Mouse (Mus musculus) C2C12 (cell line): Measurements from ENCODE around the gene Zdhhc20.

Experiments used
- CEBPB ChIP-seq: IDR thresholded peaks from one replicate; pipeline ENCODE4 v1.6.1; 2011; ENCODE audit warnings: low read depth, mild to moderate bottlenecking, control low read depth, moderate library complexity
- CTCF ChIP-seq: IDR thresholded peaks from one replicate; pipeline ENCODE4 v1.5.1; 2011; ENCODE audit not compliant: control insufficient read depth, insufficient read depth, insufficient read length
- MAX ChIP-seq: IDR thresholded peaks from one replicate; pipeline ENCODE4 v1.6.1; 2011; ENCODE audit warnings: mild to moderate bottlenecking, control low read depth
- USF1 ChIP-seq: IDR thresholded peaks from one replicate; pipeline ENCODE4 v1.6.1; 2011; ENCODE audit warnings: low read depth, mild to moderate bottlenecking, control low read depth, moderate library complexity

GRCm38 (mm10) chr14:57833526-57833925, 56.5 kb downstream of the Zdhhc20 start:
- no peak for TF ChIP-seq CTCF
- no peak for TF ChIP-seq MAX
- no peak for TF ChIP-seq CEBPB
- TF ChIP-seq USF1, result no peak
